Mouse (Mus musculus): ENCODE measurements around the gene Ankrd13d.
"Not testable (repeated sequence)": the region's sequence is repeated elsewhere in the genome, so short reads cannot be mapped to it uniquely, and the experiment has no call there.

Gene Ankrd13d

DNA sequence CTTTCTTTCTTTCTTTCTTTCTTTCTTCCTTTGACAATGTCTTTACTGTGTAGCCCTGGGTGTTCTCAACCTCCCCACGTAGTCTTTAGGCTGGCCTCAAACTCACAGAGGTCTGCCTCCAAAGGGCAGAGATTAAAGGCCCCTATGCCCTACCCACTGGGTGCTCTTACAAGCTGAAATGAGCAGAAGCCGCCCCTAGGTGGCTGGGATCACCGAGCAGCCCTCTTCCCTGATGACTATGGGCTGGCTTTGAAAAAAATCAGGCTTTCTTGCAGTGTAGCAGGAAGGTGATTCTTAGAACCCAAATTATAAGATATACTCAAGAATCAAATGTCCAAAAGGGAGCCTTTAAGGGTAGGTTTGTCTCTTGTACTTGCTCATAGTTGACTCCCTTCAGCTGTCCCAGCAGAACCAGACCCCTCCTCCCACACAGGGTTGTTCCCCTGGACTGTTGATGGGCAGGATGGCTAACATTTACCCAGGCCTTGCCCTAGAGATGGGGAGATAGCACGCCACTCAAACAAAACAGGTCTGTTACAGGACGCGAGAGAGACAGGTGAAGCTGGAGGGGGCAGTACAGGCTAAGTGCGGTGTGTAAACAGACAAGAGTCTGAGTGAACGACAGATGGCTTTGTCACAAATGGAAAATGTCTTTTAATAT, 21.8 kb downstream of the Ankrd13d start:
- no peaks in the 10 kb centered on the region; the same call in 1 of the 2 replicates for H3K36me3 ChIP-seq (ENCODE audit: control insufficient read depth, insufficient read depth, low read length, poor library complexity, severe bottlenecking)
- peak; percentile 62 for DNase-seq (ENCODE audit: low read depth, low spot score)

DNA sequence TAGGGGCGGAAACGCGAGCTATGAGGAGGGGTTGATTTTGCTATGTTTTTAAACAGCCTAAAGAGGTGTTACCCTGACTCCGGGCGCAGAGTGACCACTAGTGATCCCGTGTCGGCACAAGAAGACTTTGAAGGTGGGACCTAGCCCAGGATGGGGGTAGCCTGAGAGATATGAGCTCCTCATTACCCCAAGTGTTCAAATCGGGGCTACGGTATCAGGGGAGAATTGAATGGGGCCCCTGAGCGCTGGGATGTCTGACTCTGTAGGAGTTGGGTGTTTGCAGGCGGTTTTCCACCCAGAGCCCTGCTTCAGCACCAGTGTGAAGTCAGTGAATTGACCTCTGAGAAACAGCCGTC, 25.1 kb downstream of the Ankrd13d start:
- no peak for DNase-seq (ENCODE audit: low read depth, low spot score)
- H3K36me3 ChIP-seq (ENCODE audit: control insufficient read depth, insufficient read depth, low read length, poor library complexity, severe bottlenecking) = no peaks in the 10 kb centered on the region
- H3K27me3 ChIP-seq (ENCODE audit: control insufficient read depth, insufficient read depth, low read length, poor library complexity, severe bottlenecking) = no peaks in the 10 kb centered on the region

More for the DNA sequence above, 21.8 kb downstream of the Ankrd13d start:
- no peaks in the 10 kb centered on the region for H3K27me3 ChIP-seq (ENCODE audit: control insufficient read depth, insufficient read depth, low read length, poor library complexity, severe bottlenecking)

DNA sequence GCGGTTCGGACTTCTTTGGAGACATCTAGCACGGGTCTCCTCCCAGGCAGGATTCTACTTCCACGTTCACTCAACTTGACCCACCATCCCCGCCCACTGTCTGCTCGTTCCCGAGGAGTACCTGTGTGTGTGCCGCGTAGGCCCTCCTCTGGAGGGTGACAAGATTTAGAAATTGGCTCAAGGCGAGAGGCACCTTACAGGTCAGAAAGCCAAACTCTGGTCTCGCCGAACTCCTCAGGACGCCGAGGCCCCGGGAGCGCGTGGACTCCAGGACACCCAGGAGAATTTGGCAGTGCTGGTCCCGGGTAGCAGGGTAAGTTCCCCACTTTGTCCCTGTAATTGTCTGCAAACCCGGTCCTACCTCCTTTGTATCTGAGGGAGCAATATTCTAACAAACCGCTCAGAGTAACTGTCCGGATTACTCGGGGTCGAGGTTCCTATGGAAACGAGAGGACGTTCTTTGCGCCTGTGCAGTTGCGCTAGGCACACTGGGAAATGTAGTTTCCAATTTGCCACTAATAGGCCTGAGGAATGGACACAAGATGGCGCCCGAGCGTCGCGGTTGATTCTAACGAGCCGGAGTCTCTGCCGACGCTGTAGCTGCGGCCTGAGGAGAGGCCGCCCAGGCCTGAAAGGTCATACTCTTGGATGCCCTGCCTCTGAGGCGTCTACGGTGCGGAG, 25.6 kb downstream of the Ankrd13d start:
- DNase-seq (ENCODE audit: low read depth, low spot score) = peak; percentile 97
- no peaks in the 10 kb centered on the region for H3K36me3 ChIP-seq (ENCODE audit: control insufficient read depth, insufficient read depth, low read length, poor library complexity, severe bottlenecking)
- H3K27me3 ChIP-seq (ENCODE audit: control insufficient read depth, insufficient read depth, low read length, poor library complexity, severe bottlenecking) = no peaks in the 10 kb centered on the region

DNA sequence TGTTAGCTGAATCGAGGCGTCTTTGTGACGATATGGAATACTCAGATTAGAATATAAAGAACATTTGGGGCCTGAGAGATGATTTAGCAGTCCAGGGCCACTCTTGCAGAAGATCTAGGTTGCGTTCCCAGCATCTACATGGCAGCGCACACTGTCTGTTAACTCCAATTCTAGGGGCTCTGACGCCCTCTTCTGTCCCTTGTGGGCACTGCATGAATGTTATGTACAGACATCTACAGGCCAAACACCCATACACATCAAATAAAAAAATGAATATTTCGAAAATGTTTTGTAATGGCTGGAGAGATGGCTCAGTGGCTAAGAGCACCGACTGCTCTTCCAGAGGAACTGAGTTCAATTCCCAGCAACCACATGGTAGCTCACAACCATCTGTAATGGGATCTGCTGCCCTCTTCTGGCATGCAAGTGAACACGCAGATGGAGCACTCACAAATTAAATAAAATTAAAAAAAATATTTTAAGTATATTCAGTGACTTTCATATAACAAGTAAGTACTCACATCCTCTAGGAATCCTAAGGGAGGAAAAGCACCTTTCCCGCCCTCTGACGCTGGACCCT, 27.3 kb downstream of the Ankrd13d start:
- peak; percentile 54 for DNase-seq (ENCODE audit: low read depth, low spot score)

DNA sequence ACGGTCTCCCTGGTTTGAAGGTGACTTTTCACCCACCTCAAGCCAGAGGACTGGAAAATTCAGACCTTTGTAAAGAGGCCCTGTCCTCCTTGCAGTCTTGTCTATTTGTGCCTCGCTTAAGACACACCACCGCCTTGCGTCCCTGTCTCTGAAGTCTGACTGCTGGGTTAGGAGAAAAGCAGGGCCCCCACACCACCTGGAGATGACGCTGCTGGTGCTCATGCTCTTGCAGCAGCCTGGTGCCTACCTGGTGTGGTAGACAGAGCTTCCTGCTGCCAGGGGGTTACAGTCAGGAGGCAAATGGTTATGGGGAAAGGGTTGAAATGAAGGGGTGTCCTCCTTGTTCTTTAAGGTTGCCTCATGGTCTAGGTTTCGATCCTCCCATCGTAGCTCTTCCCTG, 28.7 kb downstream of the Ankrd13d start:
- DNase-seq (ENCODE audit: low read depth, low spot score) = no peak
- no peaks in the 10 kb centered on the region for H3K27me3 ChIP-seq (ENCODE audit: control insufficient read depth, insufficient read depth, low read length, poor library complexity, severe bottlenecking)
- no peaks in the 10 kb centered on the region for H3K36me3 ChIP-seq (ENCODE audit: control insufficient read depth, insufficient read depth, low read length, poor library complexity, severe bottlenecking)

More for the DNA sequence above, 27.3 kb downstream of the Ankrd13d start:
- Histone ChIP-seq H3K27me3 (ENCODE audit: control insufficient read depth, insufficient read depth, low read length, poor library complexity, severe bottlenecking) (no peaks in the 10 kb centered on the region), H3K36me3 (ENCODE audit: control insufficient read depth, insufficient read depth, low read length, poor library complexity, severe bottlenecking) (no peaks in the 10 kb centered on the region)

DNA sequence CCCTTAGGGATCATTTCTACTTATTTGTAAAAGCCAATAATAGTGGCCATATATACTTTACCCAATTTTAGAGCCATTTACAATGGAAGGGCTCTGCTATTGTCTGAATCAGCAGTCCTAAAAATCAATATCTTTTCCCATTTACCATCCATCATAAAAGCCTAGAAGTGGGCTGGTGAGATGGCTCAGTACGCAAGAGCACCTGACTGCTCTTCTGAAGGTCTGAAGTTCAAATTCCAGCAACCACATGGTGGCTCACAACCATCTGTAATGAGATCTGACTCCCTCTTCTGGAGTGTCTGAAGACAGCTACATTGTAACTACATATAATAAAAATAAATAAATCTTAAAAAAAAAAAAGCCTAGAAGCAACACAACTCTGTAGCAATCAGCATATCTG, 34.3 kb downstream of the Ankrd13d start:
- H3K36me3 ChIP-seq (ENCODE audit: control insufficient read depth, insufficient read depth, low read length, poor library complexity, severe bottlenecking); DNase-seq (ENCODE audit: low read depth, low spot score); H3K27me3 ChIP-seq (ENCODE audit: control insufficient read depth, insufficient read depth, low read length, poor library complexity, severe bottlenecking): not testable (repeated sequence)

DNA sequence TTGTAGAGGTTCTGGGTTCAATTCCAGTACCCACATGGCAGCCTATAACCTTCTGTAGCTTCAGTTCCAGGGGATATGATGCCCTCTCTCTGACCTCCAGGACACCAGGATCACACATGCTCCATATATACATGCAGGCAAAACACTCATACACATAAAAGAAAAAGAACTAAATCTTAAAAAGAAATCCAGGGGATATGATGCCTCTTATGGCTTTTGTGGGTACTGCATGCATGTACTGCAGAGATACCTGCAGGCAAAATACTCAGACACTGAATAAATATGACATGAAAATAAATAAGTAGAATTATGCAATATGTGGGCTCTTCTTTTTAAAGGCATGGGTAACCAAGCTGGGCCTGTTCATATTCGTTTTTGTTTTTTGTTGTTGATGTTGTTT, 35.9 kb downstream of the Ankrd13d start:
- Histone ChIP-seq H3K36me3 (ENCODE audit: control insufficient read depth, insufficient read depth, low read length, poor library complexity, severe bottlenecking) (no peaks in the 10 kb centered on the region), H3K27me3 (ENCODE audit: control insufficient read depth, insufficient read depth, low read length, poor library complexity, severe bottlenecking) (no peaks in the 10 kb centered on the region)
- DNase-seq (ENCODE audit: low read depth, low spot score) = peak; percentile 66

DNA sequence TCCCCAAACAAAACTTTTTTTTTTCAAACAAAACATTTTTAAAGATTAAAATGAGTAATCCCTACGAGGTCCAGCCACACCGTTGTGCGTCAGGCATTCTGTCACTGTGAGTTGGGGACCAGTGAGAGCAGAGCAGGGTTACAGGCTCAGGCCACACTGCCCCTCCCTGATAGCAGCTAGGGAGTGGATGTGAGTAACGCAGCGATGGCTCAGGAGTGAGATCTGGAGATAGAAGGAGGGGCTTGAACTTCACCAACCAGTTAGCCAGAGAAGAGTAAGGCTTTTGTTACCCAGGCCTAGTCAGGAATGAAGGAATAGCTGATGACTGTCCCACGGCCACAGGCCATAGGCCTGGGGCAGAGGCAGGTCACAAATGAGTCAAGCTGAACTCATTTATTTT, 38.2 kb downstream of the Ankrd13d start:
- no peaks in the 10 kb centered on the region for H3K36me3 ChIP-seq (ENCODE audit: control insufficient read depth, insufficient read depth, low read length, poor library complexity, severe bottlenecking)
- DNase-seq (ENCODE audit: low read depth, low spot score) = no peak
- H3K27me3 ChIP-seq (ENCODE audit: control insufficient read depth, insufficient read depth, low read length, poor library complexity, severe bottlenecking) = no peaks in the 10 kb centered on the region

DNA sequence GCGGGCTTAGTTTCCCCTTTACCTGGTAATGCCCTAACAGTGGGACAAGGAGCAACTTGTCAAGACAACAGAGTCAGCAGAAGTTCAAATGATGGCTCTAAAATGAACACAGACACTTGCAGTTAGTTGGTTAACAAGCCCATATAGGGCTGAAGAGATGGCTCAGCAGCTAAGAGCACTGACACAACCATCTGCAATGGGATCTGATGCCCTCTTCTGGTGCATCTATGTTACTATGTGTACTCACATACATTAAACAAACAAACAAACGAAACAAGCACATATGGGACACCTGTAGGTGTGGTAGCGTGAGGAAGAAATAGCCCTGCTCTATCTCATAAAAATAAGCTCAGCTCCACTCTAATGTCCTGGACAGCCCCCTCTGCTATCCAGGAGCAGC, 40.5 kb downstream of the Ankrd13d start:
- peak; percentile 63 for DNase-seq (ENCODE audit: low read depth, low spot score)
- H3K36me3 ChIP-seq (ENCODE audit: control insufficient read depth, insufficient read depth, low read length, poor library complexity, severe bottlenecking) = no peaks in the 10 kb centered on the region
- H3K27me3 ChIP-seq (ENCODE audit: control insufficient read depth, insufficient read depth, low read length, poor library complexity, severe bottlenecking) = no peaks in the 10 kb centered on the region

DNA sequence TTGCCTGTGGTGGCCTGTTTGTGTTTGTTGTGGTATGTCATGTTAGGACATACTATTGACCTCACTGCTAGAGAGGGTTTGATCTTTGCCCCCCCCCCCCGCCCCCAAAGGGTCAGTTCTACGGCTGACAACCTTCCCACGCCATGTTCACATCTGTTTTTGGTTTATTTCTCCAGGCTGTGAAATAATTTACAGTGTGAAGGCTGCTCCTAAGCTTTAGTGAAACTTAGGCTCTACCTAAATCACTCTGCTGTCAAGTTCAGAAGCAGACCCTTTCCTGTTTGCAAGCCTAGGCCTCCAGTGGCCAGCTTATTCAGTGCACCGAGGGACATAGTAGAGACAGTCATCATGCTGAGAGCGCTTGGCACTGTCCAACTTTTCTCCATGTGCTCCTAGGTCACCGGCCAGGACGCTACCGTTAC, 42.7 kb downstream of the Ankrd13d start:
- DNase-seq (ENCODE audit: low read depth, low spot score) = no peak
- H3K36me3 ChIP-seq (ENCODE audit: control insufficient read depth, insufficient read depth, low read length, poor library complexity, severe bottlenecking) = no peaks in the 10 kb centered on the region
- H3K27me3 ChIP-seq (ENCODE audit: control insufficient read depth, insufficient read depth, low read length, poor library complexity, severe bottlenecking) = no peaks in the 10 kb centered on the region

DNA sequence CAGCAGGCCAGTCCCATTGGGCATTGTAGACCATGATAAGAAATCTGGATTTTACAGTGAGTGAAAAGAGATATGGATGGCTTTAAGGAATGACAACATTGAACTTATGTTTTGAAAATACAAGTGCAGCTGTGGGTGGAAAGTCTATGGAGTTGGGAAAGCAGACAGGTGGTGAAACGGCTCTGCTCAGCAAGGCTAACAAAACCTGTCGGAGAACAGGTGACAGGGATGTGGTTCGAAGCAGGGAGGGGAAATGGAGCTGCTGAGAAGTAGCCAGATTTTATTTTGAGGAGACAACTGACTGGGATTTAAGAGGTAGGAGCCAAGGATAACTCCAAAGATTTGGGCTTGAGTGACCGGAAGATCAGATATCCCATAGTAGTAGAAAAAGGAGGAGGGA, 48.4 kb downstream of the Ankrd13d start:
- peaks cover 2% of the 10 kb centered on the region; the same call in 1 of the 2 replicates for H3K36me3 ChIP-seq (ENCODE audit: control insufficient read depth, insufficient read depth, low read length, poor library complexity, severe bottlenecking)
- DNase-seq (ENCODE audit: low read depth, low spot score) = no peak
- H3K27me3 ChIP-seq (ENCODE audit: control insufficient read depth, insufficient read depth, low read length, poor library complexity, severe bottlenecking) = no peaks in the 10 kb centered on the region

DNA sequence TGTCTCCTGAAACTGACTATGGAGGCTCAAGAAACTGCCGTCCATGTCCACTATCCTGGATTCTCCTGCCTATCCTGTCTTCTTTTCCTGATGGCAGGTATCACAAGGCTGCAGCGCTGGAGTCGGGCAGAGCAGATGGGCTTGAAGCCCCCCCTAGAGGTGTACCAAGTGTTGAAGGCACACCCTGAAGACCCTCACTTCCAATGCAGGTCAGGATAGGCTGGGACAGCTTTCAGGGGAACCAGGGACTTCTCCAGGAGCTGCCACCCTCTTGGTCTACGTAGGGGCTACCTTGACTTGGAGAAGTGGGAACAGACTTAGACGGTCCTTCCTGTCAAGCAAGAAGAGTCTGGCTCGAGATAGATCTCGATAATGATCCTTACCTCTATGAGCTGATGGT, 50.3 kb downstream of the Ankrd13d start:
- Histone ChIP-seq H3K36me3 (ENCODE audit: control insufficient read depth, insufficient read depth, low read length, poor library complexity, severe bottlenecking) (peaks cover 2% of the 10 kb centered on the region; the same call in 1 of the 2 replicates), H3K27me3 (ENCODE audit: control insufficient read depth, insufficient read depth, low read length, poor library complexity, severe bottlenecking) (no peaks in the 10 kb centered on the region)
- no peak for DNase-seq (ENCODE audit: low read depth, low spot score)

DNA sequence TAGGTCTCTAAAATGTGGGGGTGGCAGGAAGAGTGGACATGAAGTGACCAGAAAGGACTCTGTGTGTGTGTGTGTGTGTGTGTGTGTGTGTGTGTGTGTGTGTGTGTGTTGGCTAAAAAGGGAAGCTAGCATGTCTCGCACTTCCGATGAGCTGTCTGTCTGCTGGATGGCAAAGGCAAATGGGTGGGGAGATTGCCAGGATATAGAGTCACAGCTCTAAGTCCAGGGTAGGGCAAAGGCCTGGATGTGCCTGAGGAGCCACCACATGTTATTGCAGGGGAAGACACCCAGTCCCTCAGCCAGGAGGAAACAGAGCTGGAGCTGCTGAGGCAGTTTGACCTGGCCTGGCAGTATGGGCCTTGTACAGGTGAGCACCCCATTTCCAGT, 50.8 kb downstream of the Ankrd13d start:
- peak; percentile 74 for DNase-seq (ENCODE audit: low read depth, low spot score)
- Histone ChIP-seq H3K27me3 (ENCODE audit: control insufficient read depth, insufficient read depth, low read length, poor library complexity, severe bottlenecking) (no peaks in the 10 kb centered on the region), H3K36me3 (ENCODE audit: control insufficient read depth, insufficient read depth, low read length, poor library complexity, severe bottlenecking) (peaks cover 2% of the 10 kb centered on the region; the same call in 1 of the 2 replicates)

DNA sequence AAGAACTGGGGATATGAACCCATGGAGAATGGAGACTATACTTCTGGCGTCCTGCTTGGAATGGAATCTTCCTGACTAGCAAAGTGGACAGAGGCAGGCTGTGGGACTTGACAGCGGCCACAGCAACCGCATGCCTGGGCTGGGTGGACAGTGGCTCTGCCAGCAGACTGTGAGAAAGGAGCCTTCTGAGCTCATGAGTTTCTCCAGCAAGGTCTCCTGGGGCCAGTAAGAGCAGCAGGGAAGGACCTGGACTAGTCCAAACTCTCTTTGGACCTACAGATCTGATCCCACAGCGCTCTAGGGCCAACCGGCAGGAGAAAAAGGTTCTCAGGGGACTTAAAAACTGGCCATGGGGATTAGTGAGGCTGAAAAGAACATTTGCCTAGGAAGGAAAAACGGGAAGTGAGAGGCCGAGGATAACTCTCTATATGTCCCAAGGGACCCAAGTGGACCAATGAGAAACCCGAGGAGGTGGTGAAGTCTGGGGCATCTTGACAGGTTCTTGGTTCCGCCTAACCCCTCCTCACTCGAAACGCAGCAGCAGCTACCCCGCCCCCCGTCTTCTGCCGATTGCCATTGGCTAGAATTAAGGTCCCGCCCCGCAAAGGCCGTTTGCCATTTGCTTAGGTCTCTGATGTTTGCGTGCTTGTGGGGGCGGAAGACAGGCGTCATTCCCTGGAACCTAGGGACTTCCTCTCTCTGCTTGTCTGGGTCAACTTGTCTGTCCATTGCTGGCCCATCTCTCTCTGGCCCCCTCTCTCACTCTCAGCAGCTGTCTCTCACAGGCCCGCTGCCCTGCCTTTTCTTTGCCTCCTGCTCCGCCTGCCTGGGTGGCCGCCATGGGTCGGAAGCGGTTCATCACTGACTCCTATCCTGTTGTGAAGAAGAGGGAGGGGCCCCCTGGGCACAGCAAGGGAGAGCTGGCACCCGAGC, 51.4 kb downstream of the Ankrd13d start, which contains the start of gene Pold4:
Gene Pold4, plus strand, starts transcription at position 647 of the 933 bp plus-strand sequence.
- DNase-seq (ENCODE audit: low read depth, low spot score) = peak; percentile 99
- H3K27me3 ChIP-seq (ENCODE audit: control insufficient read depth, insufficient read depth, low read length, poor library complexity, severe bottlenecking) = no peaks in the 10 kb centered on the region
- H3K36me3 ChIP-seq (ENCODE audit: control insufficient read depth, insufficient read depth, low read length, poor library complexity, severe bottlenecking) = peaks cover 2% of the 10 kb centered on the region; the same call in 1 of the 2 replicates
